In genomic region chr12:54839815-54840214, GRCm38 (mm10) we compare ENCODE assay signal across 23 mouse cellular contexts. TPM values are rescaled to one million over a fixed set of nuclear protein-coding genes. Genes with fewer than 3 reads are reported as not detected.
A peak's percentile ranks its signal among the peaks of the same experiment; 100 is the strongest.
DNase-seq lines count a peak whose midpoint lies in the region; ATAC-seq and TF ChIP-seq lines count a peak whose summit lies in the region.
"Had no signal": no experiment of that assay in that cellular context is flagged by ENCODE, and none has a peak within 500 bp of the region (broad histone marks: within the 10 kb centered on the region; RNA-seq: fewer than 3 reads in every experiment).

No protein-coding gene starts in this region.

- H3K4me1 ChIP-seq in lung, postnatal 0 days (ENCODE audit: insufficient read depth, low read depth, low read length), result peaks cover 2% of the 10 kb centered on the region; the same call in 1 of the 2 replicates
- peaks cover 12% of the 10 kb centered on the region for H3K4me1 ChIP-seq in liver, embryonic 12.5 days
- H3K4me1 ChIP-seq in hindbrain, embryonic 11.5 days (replicated peaks; ENCODE audit: control insufficient read depth, insufficient read depth, low read length), result no peaks in the 10 kb centered on the region

- DNase-seq in lung, adult 18-20 months, result peak; percentile 8 to 36
- no peak for DNase-seq in lung, postnatal 0 days (ENCODE audit: low spot score)
- DNase-seq in 3T3-L1 (ENCODE audit: low read depth, low spot score), result peak; percentile 59
- no peak for DNase-seq in hindbrain, embryonic 11.5 days (ENCODE audit: low spot score)
- DNase-seq: adrenal gland, postnatal 10 days; cerebellum, adult 18-20 months; cerebellum, adult 9-11 months; cerebellum, postnatal 36 days; forebrain, postnatal 0 days; gastrocnemius, postnatal 14 days; heart, postnatal 36 days had no signal

- no peak for TF ChIP-seq EP300 in lung, postnatal 0 days (IDR thresholded peaks at IDR 0.05)

- H3K27me3 ChIP-seq in lung, postnatal 0 days (replicated peaks; ENCODE audit: insufficient read depth, low read length), result no peaks in the 10 kb centered on the region
- H3K27me3 ChIP-seq in C2C12 (ENCODE audit: control insufficient read depth, insufficient read depth, insufficient read length) (no peaks in the 10 kb centered on the region), myocyte (ENCODE audit: control insufficient read depth, insufficient read depth, insufficient read length) (no peaks in the 10 kb centered on the region)
- no peaks in the 10 kb centered on the region for H3K27me3 ChIP-seq in liver, embryonic 12.5 days (replicated peaks)
- no peaks in the 10 kb centered on the region for H3K27me3 ChIP-seq in hindbrain, embryonic 11.5 days (ENCODE audit: control insufficient read depth, insufficient read depth, low read length)
- H3K27me3 ChIP-seq: embryonic facial prominence, embryonic 13.5 days; forebrain, embryonic 12.5 days; heart, embryonic 13.5 days; hindbrain, embryonic 12.5 days; Patski had no signal

- TF ChIP-seq POLR2A in myocyte (IDR thresholded peaks at IDR 0.05; ENCODE audit: insufficient read length, low read depth), result no peak

- TF ChIP-seq CTCF in lung, postnatal 0 days (IDR thresholded peaks at IDR 0.05), result no peak
- TF ChIP-seq CTCF in C2C12 (IDR thresholded peaks at IDR 0.05; ENCODE audit: control insufficient read depth, insufficient read depth, insufficient read length), result no peak

- no peaks in the 10 kb centered on the region for H3K9me3 ChIP-seq in lung, postnatal 0 days (ENCODE audit: low read length)
- no peaks in the 10 kb centered on the region for H3K9me3 ChIP-seq in liver, embryonic 12.5 days (replicated peaks)
- no peaks in the 10 kb centered on the region for H3K9me3 ChIP-seq in hindbrain, embryonic 11.5 days (ENCODE audit: control insufficient read depth, low read length)
- H3K9me3 ChIP-seq: embryonic facial prominence, embryonic 13.5 days; forebrain, embryonic 12.5 days; heart, embryonic 13.5 days; hindbrain, embryonic 12.5 days had no signal

- no peaks in the 10 kb centered on the region for H3K36me3 ChIP-seq in lung, postnatal 0 days (ENCODE audit: insufficient read depth, low read length)
- H3K36me3 ChIP-seq in C2C12 (ENCODE audit: control insufficient read depth, insufficient read depth) (no peaks in the 10 kb centered on the region), myocyte (ENCODE audit: control insufficient read depth, insufficient read depth) (no peaks in the 10 kb centered on the region)
- H3K36me3 ChIP-seq in liver, embryonic 12.5 days, result no peaks in the 10 kb centered on the region
- no peaks in the 10 kb centered on the region for H3K36me3 ChIP-seq in hindbrain, embryonic 11.5 days (ENCODE audit: control insufficient read depth, insufficient read depth, low read length)
- H3K36me3 ChIP-seq: embryonic facial prominence, embryonic 13.5 days; forebrain, embryonic 12.5 days; heart, embryonic 13.5 days; hindbrain, embryonic 12.5 days had no signal

- 80% methylated on average over 2 of the region's 2 CpGs for WGBS in lung, postnatal 0 days
- WGBS in liver, embryonic 12.5 days (ENCODE audit: insufficient replicate concordance), result 59% methylated on average over 2 of the region's 2 CpGs
- WGBS in hindbrain, embryonic 11.5 days, result 91% methylated on average over 2 of the region's 2 CpGs

- H3K4me3 ChIP-seq in lung, postnatal 0 days (ENCODE audit: low read depth, low read length), result no peak overlapping the region
- no peak overlapping the region for H3K4me3 ChIP-seq in C2C12 (ENCODE audit: insufficient read depth, poor library complexity, severe bottlenecking)
- no peak overlapping the region for H3K4me3 ChIP-seq in myocyte
- no peak overlapping the region for H3K4me3 ChIP-seq in liver, embryonic 12.5 days
- no peak overlapping the region for H3K4me3 ChIP-seq in hindbrain, embryonic 11.5 days (ENCODE audit: low read depth, low read length)
- H3K4me3 ChIP-seq: embryonic facial prominence, embryonic 13.5 days; forebrain, embryonic 12.5 days; heart, embryonic 13.5 days; hindbrain, embryonic 12.5 days had no signal

- H3K79me2 ChIP-seq in C2C12 (ENCODE audit: control insufficient read depth, insufficient read depth), result no peaks in the 10 kb centered on the region
- no peaks in the 10 kb centered on the region for H3K79me2 ChIP-seq in myocyte (ENCODE audit: control insufficient read depth, insufficient read depth)

- H3K9ac ChIP-seq in lung, postnatal 0 days (replicated peaks; ENCODE audit: low read depth), result no peak overlapping the region
- H3K9ac ChIP-seq in liver, embryonic 12.5 days, result no peak overlapping the region
- H3K9ac ChIP-seq in hindbrain, embryonic 11.5 days (ENCODE audit: low read depth, low read length), result no peak overlapping the region
- H3K9ac ChIP-seq: embryonic facial prominence, embryonic 13.5 days; forebrain, embryonic 12.5 days; forebrain, postnatal 0 days; heart, embryonic 13.5 days; hindbrain, embryonic 12.5 days had no signal

- H3K27ac ChIP-seq in lung, postnatal 0 days (ENCODE audit: low read length), result no peak overlapping the region
- no peak overlapping the region for H3K27ac ChIP-seq in liver, embryonic 12.5 days
- no peak overlapping the region for H3K27ac ChIP-seq in hindbrain, embryonic 11.5 days (ENCODE audit: low read depth, low read length)
- H3K27ac ChIP-seq: embryonic facial prominence, embryonic 13.5 days; forebrain, embryonic 12.5 days; heart, embryonic 13.5 days; hindbrain, embryonic 12.5 days had no signal

- H3K4me2 ChIP-seq in lung, postnatal 0 days (replicated peaks; ENCODE audit: low read depth, low read length), result no peak overlapping the region
- H3K4me2 ChIP-seq in myocyte (ENCODE audit: low read depth), result no peak overlapping the region
- no peak overlapping the region for H3K4me2 ChIP-seq in liver, embryonic 12.5 days
- no peak overlapping the region for H3K4me2 ChIP-seq in hindbrain, embryonic 11.5 days (replicated peaks; ENCODE audit: low read depth, low read length)
- H3K4me2 ChIP-seq: embryonic facial prominence, embryonic 13.5 days; forebrain, embryonic 12.5 days; heart, embryonic 13.5 days; hindbrain, embryonic 12.5 days had no signal

- no peak for ATAC-seq in lung, postnatal 0 days
- ATAC-seq in liver, embryonic 12.5 days, result no peak
- no peak for ATAC-seq in hindbrain, embryonic 11.5 days (ENCODE audit: low FRiP score)
- ATAC-seq: activated CD4-positive, CD25-positive, alpha-beta regulatory T cell, adult 4 months; forebrain, postnatal 0 days; hindbrain, embryonic 16.5 days; inflammation-experienced regulatory T-cells, adult 6 months; intestine, postnatal 0 days; Patski had no signal

- no peaks in the 10 kb centered on the region for H3K79me3 ChIP-seq in C2C12 (ENCODE audit: low read depth)

- H3ac ChIP-seq in C2C12 (ENCODE audit: control insufficient read depth, insufficient read length, low read depth) (no peak overlapping the region), myocyte (ENCODE audit: control insufficient read depth, insufficient read length) (no peak overlapping the region)

TF ChIP-seq in C2C12, 6 proteins besides CTCF, POLR2A, EP300 and RAD21:
- no peak for TF ChIP-seq MYOD1 (IDR thresholded peaks at IDR 0.05; ENCODE audit: control insufficient read depth, insufficient read length, low read depth)
- TF ChIP-seq USF1 (IDR thresholded peaks at IDR 0.05; ENCODE audit: low read depth), result peak; percentile 58

TF ChIP-seq in myocyte, 11 proteins besides CTCF, POLR2A, EP300 and RAD21:
- no peak for TF ChIP-seq E2F4 (IDR thresholded peaks at IDR 0.05; ENCODE audit: insufficient read depth)
- TF ChIP-seq MYOD1 (IDR thresholded peaks at IDR 0.05; ENCODE audit: control insufficient read depth in 1 of 3, insufficient read length in 2 of 3, low read depth in 2 of 3), result no peak
- TF ChIP-seq MAX (IDR thresholded peaks at IDR 0.05; ENCODE audit: low read depth), result no peak
- TF ChIP-seq USF1 (IDR thresholded peaks at IDR 0.05; ENCODE audit: low read depth), result peak; percentile 76
- no peak for TF ChIP-seq TCF12 (IDR thresholded peaks at IDR 0.05; ENCODE audit: insufficient read depth, poor library complexity, severe bottlenecking)
- TF ChIP-seq TCF3 (IDR thresholded peaks at IDR 0.05; ENCODE audit: insufficient read length, low read depth), result no peak

RNA-seq across cellular contexts. Expression of gene Cfl2, which starts 22.9 kb away (rescaled TPM):
- 122 and 129 TPM in 2 replicates for polyA plus RNA-seq in lung, postnatal 0 days (2015; fragmentation: Nextera tagmentation; extraction: Ambion mirVana)
- 56.5 TPM for polyA plus RNA-seq in C2C12 (2012; fragmentation: generic; extraction: Trizol)
- polyA plus RNA-seq in myocyte (2012; fragmentation: generic; extraction: Trizol), result 120 TPM
- 46.1 and 47.7 TPM in 2 replicates for polyA plus RNA-seq in liver, embryonic 12.5 days (2016; fragmentation: Nextera tagmentation; extraction: Ambion mirVana)
- polyA plus RNA-seq in hindbrain, embryonic 11.5 days (2014; fragmentation: Nextera tagmentation; extraction: Ambion mirVana), result 268 and 275 TPM in 2 replicates

RNA-seq across cellular contexts. Expression of gene Snx6, which starts 44.3 kb away (rescaled TPM):
- 115 and 139 TPM in 2 replicates for polyA plus RNA-seq in lung, postnatal 0 days (2015; fragmentation: Nextera tagmentation; extraction: Ambion mirVana)
- polyA plus RNA-seq in C2C12 (2012; fragmentation: generic; extraction: Trizol) (33.6 TPM), myocyte (2012; fragmentation: generic; extraction: Trizol) (26.2 TPM)
- polyA plus RNA-seq in liver, embryonic 12.5 days (2016; fragmentation: Nextera tagmentation; extraction: Ambion mirVana), result 63.6 and 64.8 TPM in 2 replicates
- 240 and 245 TPM in 2 replicates for polyA plus RNA-seq in hindbrain, embryonic 11.5 days (2014; fragmentation: Nextera tagmentation; extraction: Ambion mirVana)

Comparison
In these comparisons a context has a peak if more than half of its experiments do, and no peak if none do; other contexts are left out.
1. DNase-seq: peak in lung, adult 18-20 months (2 of 2) and 3T3-L1 (single experiment); none in lung, postnatal 0 days (single experiment) and hindbrain, embryonic 11.5 days (single experiment).